Mouse (Mus musculus): ENCODE data around the gene Sytl1. TPM values are rescaled to one million over a fixed set of nuclear protein-coding genes. Genes with fewer than 3 reads are reported as not detected.

The Sytl1 gene
- total RNA-seq (2023) = 0.67 to 1.7 TPM (median 1.2 TPM) in 4 replicates

DNA sequence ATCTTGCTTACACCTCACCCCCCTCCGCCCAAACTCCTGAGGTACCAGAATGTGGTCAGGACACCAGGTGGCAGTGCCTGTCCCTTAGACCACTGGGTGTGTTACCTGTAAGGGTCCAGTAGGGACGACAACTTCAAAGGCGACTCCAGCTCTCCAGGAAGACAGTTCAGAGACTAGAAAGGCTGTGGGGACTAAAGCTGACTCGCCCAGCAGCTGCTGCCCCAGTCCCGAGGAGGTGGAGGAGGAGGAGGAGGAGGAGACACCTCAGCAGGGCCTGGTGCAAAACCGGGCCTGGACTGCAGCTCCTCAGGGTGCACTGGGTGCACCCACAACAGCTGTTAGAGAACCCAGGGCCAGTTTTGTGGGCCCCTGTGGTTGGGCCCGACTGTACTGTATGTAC is at the start of gene Sytl1:
TSS of gene Sytl1 (minus strand) at position 232 of the 400 bp plus-strand sequence.

DNA sequence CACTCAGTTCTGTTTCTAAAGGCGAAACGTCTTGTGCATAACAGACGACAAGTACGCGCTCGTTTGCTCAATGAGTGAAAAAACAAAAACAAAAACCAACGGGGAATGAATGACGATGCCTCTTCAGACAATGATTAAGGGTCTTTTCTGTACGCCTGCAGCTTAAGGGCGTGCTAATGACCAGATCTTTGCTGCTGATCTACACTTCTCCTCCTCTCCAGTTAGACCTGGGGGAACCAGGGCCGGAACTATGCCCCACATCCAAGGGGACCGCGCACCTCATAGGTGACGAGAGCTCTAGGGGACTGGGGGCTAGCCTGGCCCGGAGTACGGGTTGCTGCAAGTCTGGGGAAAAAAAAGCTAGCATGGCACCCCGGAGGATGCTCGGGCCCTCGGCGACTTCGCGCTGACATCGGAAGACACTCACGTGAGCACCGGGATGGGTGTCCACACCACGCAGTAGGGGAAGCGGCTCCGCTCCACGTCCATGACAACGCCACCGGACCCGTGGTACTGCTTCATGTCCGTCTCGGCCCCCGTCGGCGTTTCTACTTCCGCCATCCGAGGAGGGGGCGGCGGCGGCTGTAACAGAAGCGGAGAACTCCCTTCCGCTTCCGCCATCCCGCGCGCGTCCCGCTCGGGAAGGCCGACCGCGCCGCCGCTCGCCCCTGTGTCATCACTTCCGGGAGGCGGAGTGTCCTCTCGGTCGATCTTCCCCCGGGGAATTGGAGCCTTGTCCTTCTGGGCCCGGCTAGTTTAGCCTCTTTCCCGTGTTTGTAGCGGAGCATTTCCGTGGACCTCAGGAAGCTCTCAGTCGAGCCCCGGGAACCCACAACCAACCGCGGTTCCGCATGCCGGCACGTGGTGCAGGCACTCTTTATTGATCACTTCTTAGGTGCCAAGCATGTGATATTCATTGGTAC is 14.5 kb upstream of the Sytl1 start, which contains the start of gene Tmem222:
TSS of gene Tmem222 (minus strand) at position 689 of the 923 bp plus-strand sequence.

DNA sequence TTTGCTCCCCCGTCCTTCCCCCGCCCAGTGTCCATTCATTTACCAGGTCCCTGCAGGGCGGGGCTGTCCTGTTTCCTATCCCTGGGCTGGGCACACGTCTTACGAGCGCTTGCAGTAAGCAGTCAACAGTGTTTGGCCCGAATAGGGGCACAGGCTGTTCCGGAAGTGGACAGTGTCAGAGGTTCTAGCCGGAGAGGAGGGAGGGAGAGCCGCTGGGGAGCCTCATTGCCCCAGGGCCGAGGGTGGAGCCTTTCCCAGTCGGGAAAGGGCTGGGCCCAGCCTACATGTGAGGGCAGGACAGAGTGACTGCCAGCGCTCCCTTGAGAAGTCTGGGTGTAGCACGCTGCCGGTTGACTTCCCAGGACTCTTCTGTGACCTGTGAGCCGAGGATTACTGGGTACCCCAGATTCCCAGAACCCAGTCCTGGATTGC is 22.4 kb downstream of the Sytl1 start, which contains the start of gene Map3k6:
TSS of gene Map3k6 (plus strand) at position 329 of the 432 bp plus-strand sequence.

DNA sequence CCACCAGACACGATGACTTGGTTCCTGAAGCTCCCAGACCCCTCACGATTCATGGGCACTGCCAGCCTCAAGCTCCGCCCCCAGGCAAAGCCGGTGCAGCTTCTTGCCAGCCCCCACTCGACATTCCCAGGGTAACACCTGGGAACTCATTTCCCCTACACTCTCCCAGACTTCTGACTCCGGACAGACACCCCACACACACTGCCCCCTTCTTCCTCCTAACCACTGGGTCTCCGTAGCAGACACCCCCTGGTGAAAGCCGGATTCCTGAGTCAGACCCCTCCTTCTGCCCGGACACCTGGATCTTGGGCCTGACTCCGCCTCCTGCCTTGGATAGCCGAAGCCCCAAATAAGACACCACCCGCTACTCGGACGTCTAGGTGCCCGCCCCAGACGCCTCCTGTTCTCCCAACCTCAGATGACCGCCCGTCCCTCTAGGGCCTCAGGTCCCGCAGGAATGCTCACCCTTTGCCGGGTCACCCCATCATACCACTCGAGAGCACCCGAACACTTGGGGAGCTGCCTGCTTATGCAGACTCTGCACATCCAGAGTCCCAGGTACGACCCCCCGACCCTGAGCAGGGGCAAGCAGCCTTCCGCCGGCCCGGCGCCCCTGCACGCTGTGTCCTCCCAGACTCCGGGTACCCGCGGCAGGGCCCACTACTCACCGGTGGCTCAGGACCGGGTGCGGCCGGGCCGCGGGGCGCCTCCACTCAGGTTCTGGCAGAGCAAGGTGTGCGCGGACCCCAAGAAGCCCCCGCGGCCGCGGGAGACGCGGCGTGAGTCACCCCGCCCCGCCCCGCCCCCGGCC is 51.0 kb downstream of the Sytl1 start, which contains the start of the genes Cd164l2 and Gpr3:
TSS of gene Cd164l2 (plus strand) at position 381 of the 811 bp plus-strand sequence.
TSS of gene Gpr3 (minus strand) at position 786 of the 811 bp plus-strand sequence.

Other genes with a start within 250 kb of the Sytl1 start
- 291 to 323 TPM (median 299 TPM) in 4 replicates for gene Wasf2, start 132.6 kb downstream of the Sytl1 start, total RNA-seq (2023)
- gene Cd164l2, start 51.0 kb downstream of the Sytl1 start, total RNA-seq (2023) = 1.8 to 3.4 TPM (median 2.9 TPM) in 3 of 4 replicates, not detected in the other
- 3.3 to 4.8 TPM (median 3.8 TPM) in 4 replicates for gene Gpr3, start 50.6 kb downstream of the Sytl1 start, total RNA-seq (2023)
- gene Map3k6, start 22.3 kb downstream of the Sytl1 start, total RNA-seq (2023) = 1.0 TPM in 1 of 4 replicates, not detected in the others
- gene Tmem222, start 14.7 kb upstream of the Sytl1 start, total RNA-seq (2023) = 45.6 to 52.7 TPM (median 52.0 TPM) in 4 replicates
- 36.9 to 42.9 TPM (median 39.9 TPM) in 4 replicates for gene Wdtc1, start 90.4 kb upstream of the Sytl1 start, total RNA-seq (2023)
- gene Slc9a1, start 106.6 kb upstream of the Sytl1 start, total RNA-seq (2023) = 49.4 to 53.7 TPM (median 51.1 TPM) in 4 replicates
- not detected in 4 replicates for gene Tent5b, start 217.0 kb upstream of the Sytl1 start, total RNA-seq (2023)
- gene Trnp1, start 235.4 kb upstream of the Sytl1 start, total RNA-seq (2023) = not detected in 4 replicates